Mouse (Mus musculus): ENCODE data around the gene Cacna1e. TPM values are rescaled to one million over a fixed set of nuclear protein-coding genes. Genes with fewer than 3 reads are reported as not detected.

Gene Cacna1e
- total RNA-seq, 2 experiments from 2014 or later: 0.05 to 0.44 TPM

DNA sequence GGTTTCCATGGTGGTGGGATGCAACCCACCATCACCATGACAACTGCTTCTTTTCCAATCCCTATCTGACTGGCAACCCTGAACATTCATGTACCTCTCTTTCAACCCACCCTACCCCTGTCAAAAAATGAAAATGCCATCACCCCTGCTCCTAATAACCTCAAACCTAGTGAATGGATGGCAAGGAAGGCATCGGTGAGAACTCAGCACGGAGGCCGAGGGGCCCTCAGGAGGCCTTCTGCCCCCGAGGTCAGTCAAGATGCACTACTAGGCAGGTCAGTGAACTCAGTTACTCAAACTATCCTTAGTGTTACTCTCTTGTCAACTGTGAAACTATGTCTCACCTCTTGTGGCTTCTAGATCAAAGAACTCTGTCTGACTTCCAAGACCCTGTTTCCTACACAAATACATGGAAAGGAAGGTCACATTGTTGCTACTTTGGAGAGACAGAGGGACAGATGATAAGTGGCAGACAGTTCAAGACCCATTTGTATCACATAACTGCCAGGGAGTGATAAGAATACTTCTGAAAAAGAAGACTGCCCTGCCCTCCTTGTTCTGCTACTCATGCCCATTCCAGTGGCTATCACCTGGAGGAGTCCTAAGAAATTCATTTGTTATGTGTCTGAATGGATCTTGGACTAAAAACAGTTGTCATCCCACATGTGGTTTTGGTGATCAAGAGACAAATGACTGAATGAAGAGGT is 176.6 kb downstream of the Cacna1e start:
- DNase-seq: no peak

GRCm38 (mm10) chr1:154706974-154707373 is 177.3 kb downstream of the Cacna1e start:
- no peak for DNase-seq

DNA sequence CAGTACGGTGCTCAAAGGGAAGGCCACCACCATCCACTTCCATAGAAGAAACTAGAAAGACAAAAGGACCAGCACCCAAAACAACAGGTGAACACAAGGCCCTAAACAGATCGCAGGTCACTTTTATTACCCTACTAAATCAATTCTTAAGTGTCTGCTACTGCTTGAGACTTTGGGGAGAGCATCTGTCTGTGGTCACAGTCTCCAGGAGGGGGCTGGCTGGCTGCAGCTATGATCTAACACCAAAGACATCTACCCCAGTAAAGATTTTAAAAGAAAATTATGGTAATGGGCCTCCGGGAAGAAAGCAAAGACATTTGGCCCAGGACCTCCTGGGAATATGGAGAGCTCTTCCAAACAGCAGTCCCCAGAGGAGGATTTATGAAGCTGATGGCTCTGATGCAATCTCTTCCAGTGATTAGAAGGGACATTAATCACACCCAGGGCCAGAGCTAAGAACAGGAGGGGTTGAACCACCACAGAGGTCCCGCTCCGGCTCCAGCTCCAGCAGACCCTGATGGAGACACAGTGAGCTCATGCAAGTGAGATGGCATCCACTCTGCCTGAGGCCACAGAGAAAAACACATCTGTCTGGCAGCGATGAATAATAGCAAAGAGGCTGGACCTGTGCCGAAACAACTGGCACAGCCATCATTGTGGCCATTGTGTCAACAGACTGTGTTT is 178.3 kb downstream of the Cacna1e start:
- DNase-seq: no peak

DNA sequence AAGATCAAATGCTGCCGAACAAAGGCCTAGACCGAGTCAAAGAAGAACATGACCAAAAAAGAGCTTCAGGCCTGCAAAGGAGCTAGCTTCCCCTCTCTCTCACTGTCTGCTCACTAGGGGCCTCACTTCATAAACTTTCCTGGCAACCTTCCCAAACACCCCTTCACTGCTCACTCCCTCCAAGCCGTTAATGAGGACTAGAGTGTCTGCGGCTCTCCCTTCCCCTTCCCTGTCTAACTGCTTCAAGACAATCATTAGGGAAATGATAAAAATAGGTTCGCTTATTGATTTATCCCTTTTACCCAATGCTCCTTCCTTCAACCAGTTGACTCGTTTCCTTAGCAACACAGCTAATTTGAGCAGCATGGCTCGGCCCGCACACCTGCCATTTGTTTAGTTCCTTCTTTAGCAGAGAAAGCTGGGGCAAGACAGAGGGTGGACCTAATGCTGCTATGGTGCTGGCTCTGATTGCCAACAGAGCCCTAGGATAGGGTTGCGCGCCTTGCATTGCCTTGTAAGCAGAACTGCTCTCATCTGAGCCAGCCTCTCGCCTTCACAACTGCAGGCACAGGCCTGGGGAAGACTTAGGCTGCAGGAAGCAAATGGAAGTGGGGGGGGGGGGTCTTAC is 179.6 kb downstream of the Cacna1e start:
- no peak for DNase-seq

DNA sequence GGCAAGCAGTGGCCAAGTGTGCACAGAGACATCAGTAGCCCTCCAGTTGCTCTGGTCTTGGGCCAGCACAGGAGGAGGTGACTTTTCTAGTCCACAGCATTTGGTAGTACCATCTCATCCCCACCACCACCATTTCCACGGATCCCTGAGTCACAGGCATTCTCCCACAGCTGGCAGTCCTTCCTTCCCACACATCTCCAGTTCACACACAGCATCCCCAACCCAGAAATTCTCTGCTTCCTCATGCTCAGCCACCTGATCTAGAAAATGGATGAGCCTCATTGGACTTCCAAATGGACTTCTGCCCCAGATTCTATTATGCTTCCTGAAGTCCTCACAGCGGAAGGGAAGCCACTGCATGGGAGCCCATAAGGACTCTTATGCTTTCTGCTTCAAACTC is 181.7 kb downstream of the Cacna1e start:
- DNase-seq: no peak

DNA sequence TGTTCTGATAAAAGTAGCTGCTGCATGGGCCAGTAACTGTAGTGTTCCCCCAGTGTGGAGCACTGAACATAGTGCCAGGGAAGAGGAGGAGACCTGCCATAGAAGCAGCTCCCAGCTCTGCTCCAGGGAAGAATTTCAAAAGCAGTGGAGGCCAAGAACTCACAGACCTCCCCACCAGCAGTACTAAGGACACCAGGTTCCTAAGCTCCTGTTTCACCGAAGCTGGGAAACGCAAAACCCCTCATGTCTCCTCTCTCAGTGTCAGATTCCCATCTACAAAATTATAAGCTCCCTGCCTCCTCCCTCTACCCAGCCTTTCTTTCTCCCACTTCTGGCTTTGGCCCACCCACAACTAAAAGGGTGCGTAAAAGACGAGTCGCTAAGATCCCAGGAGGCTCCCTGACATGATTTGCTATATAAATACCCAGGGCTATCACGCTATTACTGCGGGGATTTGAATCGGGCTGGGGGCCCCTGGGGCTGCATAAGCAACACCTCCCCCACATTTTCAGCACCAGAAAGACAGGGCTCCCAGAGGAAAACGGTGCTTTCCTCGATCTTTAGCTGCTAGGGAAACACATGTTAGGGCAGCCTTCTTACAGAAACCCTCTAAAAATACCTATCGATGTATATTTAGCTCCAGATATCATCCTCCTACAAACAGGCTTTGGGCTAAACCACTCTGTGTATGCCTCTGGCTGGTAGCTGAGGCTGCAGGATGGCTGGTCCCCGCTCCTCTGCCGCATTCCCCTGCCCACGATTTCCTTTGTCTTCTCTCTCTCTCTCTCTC is 195.2 kb downstream of the Cacna1e start:
- no peak for DNase-seq

DNA sequence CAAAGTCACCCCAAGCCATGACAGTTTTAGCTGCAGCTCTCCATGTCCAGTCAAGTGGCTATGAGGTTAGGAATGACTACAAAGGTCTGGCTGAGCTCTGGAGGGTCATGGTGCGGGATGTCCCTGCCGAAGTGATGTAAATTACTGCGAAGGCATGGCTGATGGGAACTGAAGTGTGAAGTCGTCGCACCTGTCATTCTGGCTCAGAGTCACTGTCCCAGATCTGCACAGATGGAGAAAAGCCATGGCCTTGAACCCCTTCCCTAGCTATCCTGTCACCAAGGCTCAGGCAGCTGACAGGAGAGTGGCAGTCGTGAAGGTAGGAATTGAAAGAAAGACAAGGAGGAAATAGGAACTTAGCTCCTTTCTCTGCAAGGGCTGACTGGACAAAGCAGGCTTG is 197.4 kb downstream of the Cacna1e start:
- no peak for DNase-seq

DNA sequence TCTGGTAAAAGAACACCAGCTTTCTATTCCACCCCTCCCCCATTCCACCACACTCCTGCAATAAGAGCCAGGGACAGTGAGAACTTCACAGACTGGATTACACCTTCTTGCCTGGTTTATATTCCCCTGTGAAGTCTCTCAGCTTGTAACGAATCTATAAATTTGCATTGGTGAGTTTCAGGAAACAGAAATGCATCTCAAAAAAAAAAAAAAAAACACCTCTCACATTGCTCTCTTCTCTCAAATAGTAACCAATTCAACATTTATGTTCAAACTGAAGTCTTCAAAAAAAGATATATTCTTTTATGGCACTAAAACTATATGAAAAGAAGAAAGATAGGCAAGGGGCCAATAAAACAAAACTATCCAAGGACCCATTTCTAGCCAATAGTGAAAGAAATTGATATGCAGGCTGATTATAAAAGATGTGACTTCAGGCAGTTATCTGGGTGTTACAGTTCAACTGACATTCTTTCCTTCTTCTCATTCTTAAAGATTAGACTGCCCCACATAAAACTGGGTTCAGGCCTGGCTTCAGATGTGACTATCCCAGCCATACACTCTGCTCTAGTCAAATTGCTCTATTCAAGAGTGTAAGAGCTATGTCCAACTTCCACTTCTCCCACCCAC is 200.7 kb downstream of the Cacna1e start:
- DNase-seq: no peak

- DNase-seq: no peak
Observed at GRCm38 (mm10) chr1:154678989-154679388, 205.3 kb downstream of the Cacna1e start.

GRCm38 (mm10) chr1:154678151-154678550 is 206.2 kb downstream of the Cacna1e start:
- DNase-seq: no peak

- DNase-seq: no peak
Observed at GRCm38 (mm10) chr1:154677677-154678076, 206.6 kb downstream of the Cacna1e start.

DNA sequence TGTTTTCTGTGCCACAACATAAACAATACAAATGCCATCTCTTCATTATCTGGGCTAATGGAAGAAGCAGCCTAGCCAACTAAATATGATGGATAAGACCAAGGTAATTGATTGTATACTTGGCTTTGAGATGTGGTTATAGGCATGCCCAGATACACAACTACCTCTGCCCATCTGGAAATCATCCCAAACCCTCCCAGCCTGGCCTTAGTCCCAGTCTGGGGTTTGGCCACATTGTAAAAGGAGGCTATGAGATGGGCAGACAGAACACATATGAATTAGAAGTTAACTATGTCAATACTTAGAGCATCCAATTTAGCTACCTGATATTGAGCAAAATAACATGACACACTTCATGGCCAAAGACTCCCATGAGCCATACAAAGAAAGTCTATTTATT is 220.6 kb downstream of the Cacna1e start:
- no peak for DNase-seq

DNA sequence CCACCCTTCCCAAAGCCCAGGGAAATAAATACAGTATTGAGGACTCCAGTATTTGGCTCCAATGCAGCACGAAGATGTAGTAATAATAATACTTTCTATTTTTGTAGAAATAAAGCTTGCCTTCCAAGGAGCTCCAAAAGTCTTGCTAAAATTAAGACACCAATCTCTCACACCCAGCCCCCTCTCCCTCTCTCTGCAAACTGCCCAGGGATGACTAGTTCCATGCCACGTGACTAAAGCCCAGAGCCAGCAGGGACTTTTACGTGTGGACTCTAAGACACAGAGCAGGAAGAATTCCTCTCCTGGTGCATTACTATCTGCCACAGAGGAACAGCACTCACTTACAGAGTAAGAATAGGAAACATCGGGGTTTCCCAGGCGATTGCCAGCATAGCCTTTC is 222.3 kb downstream of the Cacna1e start:
- no peak for DNase-seq

DNA sequence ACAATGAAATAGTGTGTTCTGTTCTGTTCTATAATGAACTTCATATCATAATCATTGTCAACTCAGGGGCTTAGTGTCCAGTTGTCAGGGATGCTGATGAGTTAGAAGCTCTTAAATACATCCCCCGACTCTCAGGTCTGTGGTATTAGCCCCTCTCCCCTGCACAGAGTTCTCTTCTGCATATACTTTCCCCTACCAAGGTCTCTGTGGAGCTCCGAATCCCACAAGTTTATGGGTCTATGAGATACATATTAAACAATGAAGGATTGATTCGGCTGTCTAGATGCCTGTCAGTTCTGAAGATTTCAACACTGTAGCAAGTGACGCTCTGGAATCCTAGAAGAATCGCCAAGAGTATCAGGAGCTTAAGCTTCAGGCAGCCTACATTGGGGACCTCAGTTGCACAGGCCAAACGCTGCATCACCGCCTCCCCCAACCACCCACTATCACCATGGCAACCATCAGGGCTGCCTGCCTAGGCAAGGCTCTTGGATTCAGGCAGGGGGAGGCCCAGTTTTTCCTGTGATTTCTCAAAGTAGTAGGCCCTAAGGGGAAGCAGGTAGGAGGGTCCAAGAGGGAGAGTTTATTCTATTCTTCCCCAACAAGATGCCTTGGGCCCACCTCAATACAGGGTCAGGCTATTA is 223.0 kb downstream of the Cacna1e start:
- peak in 1 of 2 experiments; percentile 2 for DNase-seq

DNA sequence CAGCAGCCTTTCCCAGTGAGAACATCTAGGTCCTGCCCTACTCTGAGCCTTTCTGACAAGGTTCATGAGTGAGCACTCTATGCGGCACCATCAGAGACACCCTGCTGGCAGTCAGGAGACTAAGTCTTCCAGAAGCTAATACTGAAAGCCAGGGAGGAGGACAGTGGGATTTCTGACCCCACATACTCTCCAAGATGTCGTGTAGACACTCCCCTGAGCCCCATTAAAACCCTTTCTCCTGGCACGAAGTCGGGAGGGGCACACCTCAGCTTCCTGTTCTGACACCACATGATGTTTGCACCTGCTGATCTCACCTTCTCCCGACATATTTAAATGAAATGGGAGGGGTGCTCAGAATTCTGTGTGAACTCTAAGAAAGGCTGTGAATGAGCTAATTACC is 226.9 kb downstream of the Cacna1e start:
- DNase-seq: no peak

DNA sequence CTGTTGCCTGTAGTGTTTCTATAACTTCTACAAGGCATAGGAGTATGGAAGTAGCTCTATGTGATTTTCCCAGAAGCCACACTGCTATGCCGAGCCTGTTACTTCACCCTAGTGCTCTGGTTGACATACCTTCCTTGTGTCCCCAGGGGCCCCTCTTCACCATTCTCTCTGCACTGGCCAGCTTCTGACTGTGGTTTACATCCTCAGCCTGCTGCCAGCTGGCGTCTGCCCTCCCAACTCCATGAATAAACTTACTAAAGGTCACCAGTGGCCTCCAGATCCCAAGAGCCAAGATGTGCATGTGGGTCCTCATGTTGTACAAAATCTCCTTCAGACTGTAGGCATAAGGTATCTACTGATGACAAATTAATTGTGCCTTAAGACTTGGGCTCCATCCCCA is 230.3 kb downstream of the Cacna1e start:
- DNase-seq: no peak

GRCm38 (mm10) chr1:154646156-154646950 is 237.9 kb downstream of the Cacna1e start:
- peak; percentile 43 to 45 for DNase-seq

- DNase-seq: no peak
Observed at GRCm38 (mm10) chr1:154637821-154638220, 246.5 kb downstream of the Cacna1e start.

DNA sequence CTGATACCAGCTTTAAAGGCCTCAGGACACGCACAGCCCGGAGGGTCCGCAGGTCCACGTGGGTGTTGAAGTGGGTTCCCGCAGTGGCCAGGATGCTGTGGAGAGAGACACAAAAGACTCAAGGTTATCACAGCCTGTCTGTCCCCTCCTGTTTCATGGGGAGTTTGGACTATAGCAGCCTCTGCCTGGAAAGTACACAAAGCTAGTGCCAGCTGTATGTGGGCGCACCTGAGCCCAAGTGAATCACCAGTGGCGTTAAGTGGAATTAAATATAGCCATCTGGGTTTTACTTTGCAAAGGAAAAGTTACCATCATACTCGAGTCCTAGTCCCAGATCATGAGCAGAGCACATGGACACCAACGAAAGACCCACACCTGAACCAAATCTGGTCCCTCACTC is 248.5 kb downstream of the Cacna1e start:
- no peak for DNase-seq

GRCm38 (mm10) chr1:154632886-154633285 is 251.4 kb downstream of the Cacna1e start:
- DNase-seq: no peak
